Mouse (Mus musculus): Measurements from ENCODE around the gene Dbp. TPM values are rescaled to one million over a fixed set of nuclear protein-coding genes. Genes with fewer than 3 reads are reported as not detected.

Dbp gene
- total and polyA plus RNA-seq, 2 experiments: 17.0 to 110 TPM

GRCm38 (mm10) chr7:45689099-45689498 is 15.8 kb upstream of the Dbp start:
- Histone ChIP-seq H3K9ac (ENCODE audit: low read depth, low read length) (no peak overlapping the region), H3K27me3 (ENCODE audit: control insufficient read depth, insufficient read depth, low read length) (no peaks in the 10 kb centered on the region; the same call in 1 of the 2 replicates), H3K4me3 (ENCODE audit: insufficient read depth, low read depth, low read length) (no peak overlapping the region), H3K27ac (replicated peaks; ENCODE audit: insufficient read depth, low read depth, low read length) (no peak overlapping the region), H3K4me1 (ENCODE audit: control insufficient read depth, insufficient read depth, low read length) (peaks cover 2% of the 10 kb centered on the region; the same call in 1 of the 2 replicates), H3K36me3 (ENCODE audit: control insufficient read depth, insufficient read depth, low read length) (no peaks in the 10 kb centered on the region), H3K79me2 (ENCODE audit: control insufficient read depth, insufficient read depth, low read length) (no peaks in the 10 kb centered on the region)
- no peak for TF ChIP-seq CTCF (IDR thresholded peaks at IDR 0.05; ENCODE audit: low read depth, low read length)
- no peak for TF ChIP-seq POLR2A (IDR thresholded peaks at IDR 0.05; ENCODE audit: extremely low read depth, insufficient read depth, low read length)
- no peak for DNase-seq (ENCODE audit: extremely low read depth, low read depth, low spot score)
- 82% methylated on average over 6 of the region's 6 CpGs for WGBS

GRCm38 (mm10) chr7:45689800-45690199 is 15.1 kb upstream of the Dbp start:
- Histone ChIP-seq H3K27ac (replicated peaks; ENCODE audit: insufficient read depth, low read depth, low read length) (no peak overlapping the region), H3K79me2 (ENCODE audit: control insufficient read depth, insufficient read depth, low read length) (no peaks in the 10 kb centered on the region), H3K4me1 (ENCODE audit: control insufficient read depth, insufficient read depth, low read length) (peaks cover 2% of the 10 kb centered on the region; the same call in 1 of the 2 replicates), H3K27me3 (ENCODE audit: control insufficient read depth, insufficient read depth, low read length) (no peaks in the 10 kb centered on the region; the same call in 1 of the 2 replicates), H3K36me3 (ENCODE audit: control insufficient read depth, insufficient read depth, low read length) (no peaks in the 10 kb centered on the region), H3K4me3 (ENCODE audit: insufficient read depth, low read depth, low read length) (no peak overlapping the region), H3K9ac (ENCODE audit: low read depth, low read length) (no peak overlapping the region)
- 66% methylated on average over 11 of the region's 11 CpGs for WGBS
- no peak for TF ChIP-seq CTCF (IDR thresholded peaks at IDR 0.05; ENCODE audit: low read depth, low read length)
- TF ChIP-seq POLR2A (IDR thresholded peaks at IDR 0.05; ENCODE audit: extremely low read depth, insufficient read depth, low read length): no peak
- DNase-seq (ENCODE audit: extremely low read depth, low read depth, low spot score): no peak

GRCm38 (mm10) chr7:45692364-45692763 is 12.5 kb upstream of the Dbp start:
- WGBS: 81% methylated on average over 2 of the region's 2 CpGs

GRCm38 (mm10) chr7:45693921-45694591 is 10.8 kb upstream of the Dbp start, which contains the start of gene Sec1:
Sec1 (minus strand) TSS chr7:45694402.
- Histone ChIP-seq H3K9ac (ENCODE audit: low read depth, low read length) (no peak within 1 kb of the TSS), H3K4me3 (ENCODE audit: insufficient read depth, low read depth, low read length) (no peak within 1 kb of the TSS), H3K27me3 (ENCODE audit: control insufficient read depth, insufficient read depth, low read length) (no peaks in the 10 kb centered on the region; the same call in 1 of the 2 replicates), H3K27ac (replicated peaks; ENCODE audit: insufficient read depth, low read depth, low read length) (no peak within 1 kb of the TSS), H3K79me2 (ENCODE audit: control insufficient read depth, insufficient read depth, low read length) (no peaks in the 10 kb centered on the region), H3K36me3 (ENCODE audit: control insufficient read depth, insufficient read depth, low read length) (no peaks in the 10 kb centered on the region), H3K4me1 (ENCODE audit: control insufficient read depth, insufficient read depth, low read length) (no peaks in the 10 kb centered on the region)
- TF ChIP-seq POLR2A (IDR thresholded peaks at IDR 0.05; ENCODE audit: extremely low read depth, insufficient read depth, low read length) (no peak), CTCF (IDR thresholded peaks at IDR 0.05; ENCODE audit: low read depth, low read length) (no peak)
- 92% methylated on average over 50 of the region's 50 CpGs for WGBS
- DNase-seq (ENCODE audit: extremely low read depth, low read depth, low spot score): no peak

More at GRCm38 (mm10) chr7:45692364-45692763, 12.5 kb upstream of the Dbp start:
- H3K27ac ChIP-seq (replicated peaks; ENCODE audit: insufficient read depth, low read depth, low read length): no peak overlapping the region
- no peaks in the 10 kb centered on the region for H3K79me2 ChIP-seq (ENCODE audit: control insufficient read depth, insufficient read depth, low read length)
- no peak overlapping the region for H3K4me3 ChIP-seq (ENCODE audit: insufficient read depth, low read depth, low read length)
- DNase-seq (ENCODE audit: extremely low read depth, low read depth, low spot score): no peak
- no peak overlapping the region for H3K9ac ChIP-seq (ENCODE audit: low read depth, low read length)
- TF ChIP-seq CTCF (IDR thresholded peaks at IDR 0.05; ENCODE audit: low read depth, low read length): no peak
- H3K36me3 ChIP-seq (ENCODE audit: control insufficient read depth, insufficient read depth, low read length): no peaks in the 10 kb centered on the region
- no peaks in the 10 kb centered on the region; the same call in 1 of the 2 replicates for H3K27me3 ChIP-seq (ENCODE audit: control insufficient read depth, insufficient read depth, low read length)
- no peaks in the 10 kb centered on the region for H3K4me1 ChIP-seq (ENCODE audit: control insufficient read depth, insufficient read depth, low read length)

- Histone ChIP-seq H3K27me3 (ENCODE audit: control insufficient read depth, insufficient read depth, low read length) (peaks cover 5% of the 10 kb centered on the region; the same call in 1 of the 2 replicates), H3K4me1 (ENCODE audit: control insufficient read depth, insufficient read depth, low read length) (peaks cover 4% of the 10 kb centered on the region; the same call in 1 of the 2 replicates), H3K79me2 (ENCODE audit: control insufficient read depth, insufficient read depth, low read length) (no peaks in the 10 kb centered on the region), H3K36me3 (ENCODE audit: control insufficient read depth, insufficient read depth, low read length) (no peaks in the 10 kb centered on the region), H3K27ac (replicated peaks; ENCODE audit: insufficient read depth, low read depth, low read length) (no peak overlapping the region), H3K4me3 (ENCODE audit: insufficient read depth, low read depth, low read length) (no peak overlapping the region), H3K9ac (ENCODE audit: low read depth, low read length) (no peak overlapping the region)
- WGBS: 65% methylated on average over 6 of the region's 6 CpGs
- TF ChIP-seq CTCF (IDR thresholded peaks at IDR 0.05; ENCODE audit: low read depth, low read length) (no peak), POLR2A (IDR thresholded peaks at IDR 0.05; ENCODE audit: extremely low read depth, insufficient read depth, low read length) (no peak)
- DNase-seq (ENCODE audit: extremely low read depth, low read depth, low spot score): no peak
These were observed 9.8 kb upstream of the Dbp start for GRCm38 (mm10) chr7:45695098-45695497.

GRCm38 (mm10) chr7:45697894-45698293 is 7.0 kb upstream of the Dbp start:
- H3K4me1 ChIP-seq (ENCODE audit: control insufficient read depth, insufficient read depth, low read length): peaks cover 9% of the 10 kb centered on the region
- no peak overlapping the region for H3K4me3 ChIP-seq (ENCODE audit: insufficient read depth, low read depth, low read length)
- peaks cover 7% of the 10 kb centered on the region; the same call in 1 of the 2 replicates for H3K27me3 ChIP-seq (ENCODE audit: control insufficient read depth, insufficient read depth, low read length)
- no peak for TF ChIP-seq CTCF (IDR thresholded peaks at IDR 0.05; ENCODE audit: low read depth, low read length)
- TF ChIP-seq POLR2A (IDR thresholded peaks at IDR 0.05; ENCODE audit: extremely low read depth, insufficient read depth, low read length): no peak
- H3K79me2 ChIP-seq (ENCODE audit: control insufficient read depth, insufficient read depth, low read length): no peaks in the 10 kb centered on the region
- H3K9ac ChIP-seq (ENCODE audit: low read depth, low read length): no peak overlapping the region
- 86% methylated on average over 7 of the region's 7 CpGs for WGBS
- no peak for DNase-seq (ENCODE audit: extremely low read depth, low read depth, low spot score)
- no peaks in the 10 kb centered on the region for H3K36me3 ChIP-seq (ENCODE audit: control insufficient read depth, insufficient read depth, low read length)
- H3K27ac ChIP-seq (replicated peaks; ENCODE audit: insufficient read depth, low read depth, low read length): no peak overlapping the region

Data from liver, adult 2 months (tissue).